Mouse (Mus musculus) testis, adult 2 months (tissue): Measurements from ENCODE around the gene Myl3.

Source experiments
- CTCF ChIP-seq: fragments of 200-500 bp; IDR thresholded peaks from 2 replicates; pipeline ENCODE4 v1.5.1; 2012; ENCODE audit warnings: low read depth, mild to moderate bottlenecking, inconsistent platforms, low read length, moderate library complexity; ENCODE audit not compliant: control insufficient read depth, insufficient read depth, insufficient replicate concordance
- POLR2A ChIP-seq: fragments of 200-500 bp; IDR thresholded peaks from 2 replicates; pipeline ENCODE4 v1.6.1; 2012; ENCODE audit warnings: low read depth, mild to moderate bottlenecking, inconsistent platforms, low read length, moderate library complexity; ENCODE audit not compliant: control insufficient read depth

GRCm38 (mm10) chr9:110711532-110711931 lies 30.1 kb upstream of the Myl3 start:
- TF ChIP-seq POLR2A (no peak), CTCF (no peak)
